17 mouse cellular contexts compared by ENCODE assay signal in the genomic region with DNA sequence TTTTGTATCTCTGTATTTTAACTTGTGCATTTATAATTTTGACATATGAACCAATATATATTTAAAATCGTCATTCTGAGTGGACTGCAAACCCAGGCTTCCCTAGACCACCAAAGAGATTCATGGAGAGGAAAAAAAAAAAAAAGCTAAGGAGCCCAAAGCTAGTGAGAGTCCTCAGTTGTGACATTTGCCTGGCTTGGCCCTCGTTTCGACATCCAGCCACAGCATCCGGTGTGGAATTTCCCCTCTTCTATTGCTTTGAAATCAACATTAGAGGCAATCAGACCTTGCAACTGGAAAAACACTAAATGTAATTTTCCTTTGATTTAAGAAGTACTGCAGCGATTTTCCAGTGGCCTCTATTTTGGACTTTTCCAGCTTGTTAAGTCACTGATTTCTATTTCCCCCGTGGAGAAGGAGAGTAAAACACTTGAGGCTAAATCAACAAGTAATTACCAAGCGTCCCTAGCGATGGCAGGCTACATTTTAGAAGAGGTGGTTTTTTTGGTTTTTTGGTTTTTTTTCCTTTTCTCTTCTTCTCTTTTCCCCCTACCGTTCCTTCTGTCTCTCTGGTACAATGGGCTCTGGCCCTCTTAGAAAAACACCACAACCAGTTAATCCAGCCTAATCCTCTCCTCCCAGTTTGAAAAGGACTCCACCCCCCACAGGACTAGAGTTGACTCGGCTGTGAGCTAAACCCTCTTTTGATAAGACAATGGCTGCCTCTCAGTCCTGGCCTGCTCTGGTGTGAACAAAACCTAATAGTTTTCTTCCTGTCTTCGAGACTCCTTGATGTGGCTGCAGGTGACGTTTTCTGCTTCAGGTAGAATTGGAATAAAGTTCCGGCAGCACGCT. TPM values are rescaled to one million over a fixed set of nuclear protein-coding genes. Genes with fewer than 3 reads are reported as not detected.
DNase-seq lines count a peak whose midpoint lies in the region; ATAC-seq and TF ChIP-seq lines count a peak whose summit lies in the region.
"Had no signal": no experiment of that assay in that cellular context is flagged by ENCODE, and none has a peak within 500 bp of the region (broad histone marks: within the 10 kb centered on the region; RNA-seq: fewer than 3 reads in every experiment).

No protein-coding gene starts in this region.

- TF ChIP-seq CTCF in midbrain, postnatal 0 days (IDR thresholded peaks at IDR 0.05), result no peak

- H3K27me3 ChIP-seq in embryonic facial prominence, embryonic 11.5 days (ENCODE audit: control insufficient read depth, insufficient read depth, low read length), result 0 out of 2 replicates have a peak, but pooled peaks cover 2% of the 10 kb centered on the region
- H3K27me3 ChIP-seq in embryonic facial prominence, embryonic 10.5 days (replicated peaks; ENCODE audit: low read depth, poor library complexity, severe bottlenecking), result peaks cover 75% of the 10 kb centered on the region
- peaks cover 75% of the 10 kb centered on the region for H3K27me3 ChIP-seq in midbrain, embryonic 10.5 days (ENCODE audit: low read depth, poor library complexity, severe bottlenecking)
- H3K27me3 ChIP-seq in midbrain, postnatal 0 days (ENCODE audit: insufficient read depth, low read length), result no peaks in the 10 kb centered on the region
- H3K27me3 ChIP-seq in midbrain, embryonic 16.5 days (ENCODE audit: control insufficient read depth, insufficient read depth, low read depth, low read length), result no peaks in the 10 kb centered on the region; the same call in none of the 2 replicates

- H3K4me1 ChIP-seq in embryonic facial prominence, embryonic 11.5 days (ENCODE audit: control insufficient read depth, insufficient read depth, low read length), result no peaks in the 10 kb centered on the region
- H3K4me1 ChIP-seq in embryonic facial prominence, embryonic 10.5 days, result peaks cover 30% of the 10 kb centered on the region
- peaks cover 93% of the 10 kb centered on the region for H3K4me1 ChIP-seq in midbrain, embryonic 10.5 days
- H3K4me1 ChIP-seq in midbrain, postnatal 0 days (ENCODE audit: insufficient read depth, low read length), result 0 out of 2 replicates have a peak, but pooled peaks cover 3% of the 10 kb centered on the region
- peaks cover 10% of the 10 kb centered on the region for H3K4me1 ChIP-seq in midbrain, embryonic 16.5 days (ENCODE audit: control insufficient read depth, insufficient read depth, low read length)

- WGBS in embryonic facial prominence, embryonic 11.5 days, result 9% methylated on average over 14 of the region's 14 CpGs
- 8% methylated on average over 14 of the region's 14 CpGs for WGBS in embryonic facial prominence, embryonic 10.5 days
- 4% methylated on average over 14 of the region's 14 CpGs for WGBS in midbrain, embryonic 10.5 days
- 18% methylated on average over 14 of the region's 14 CpGs for WGBS in midbrain, postnatal 0 days
- WGBS in midbrain, embryonic 16.5 days, result 9% methylated on average over 14 of the region's 14 CpGs

- no peak overlapping the region for H3K4me2 ChIP-seq in embryonic facial prominence, embryonic 11.5 days (ENCODE audit: low read depth, low read length)
- no peak overlapping the region; the same call in 1 of the 2 replicates for H3K4me2 ChIP-seq in midbrain, postnatal 0 days (ENCODE audit: low read depth, low read length, poor library complexity, severe bottlenecking)
- H3K4me2 ChIP-seq in midbrain, embryonic 16.5 days (ENCODE audit: low read length), result peak overlapping the region; percentile 4; the same call in 1 of the 2 replicates
- H3K4me2 ChIP-seq: heart, embryonic 12.5 days; liver, embryonic 12.5 days had no signal

- H3K9ac ChIP-seq in embryonic facial prominence, embryonic 11.5 days (replicated peaks; ENCODE audit: low read length), result no peak overlapping the region
- H3K9ac ChIP-seq in midbrain, postnatal 0 days (replicated peaks; ENCODE audit: low read length, poor library complexity, severe bottlenecking), result no peak overlapping the region
- H3K9ac ChIP-seq in midbrain, embryonic 16.5 days (ENCODE audit: low read depth, low read length), result no peak overlapping the region
- H3K9ac ChIP-seq: heart, embryonic 12.5 days; liver, embryonic 12.5 days had no signal

- no peaks in the 10 kb centered on the region for H3K36me3 ChIP-seq in embryonic facial prominence, embryonic 11.5 days (replicated peaks; ENCODE audit: control insufficient read depth, insufficient read depth, low read depth, low read length)
- H3K36me3 ChIP-seq in embryonic facial prominence, embryonic 10.5 days (replicated peaks), result no peaks in the 10 kb centered on the region
- peaks cover 32% of the 10 kb centered on the region for H3K36me3 ChIP-seq in midbrain, embryonic 10.5 days
- no peaks in the 10 kb centered on the region for H3K36me3 ChIP-seq in midbrain, postnatal 0 days (ENCODE audit: insufficient read depth, low read length)
- H3K36me3 ChIP-seq in midbrain, embryonic 16.5 days (ENCODE audit: control insufficient read depth, insufficient read depth, low read length), result no peaks in the 10 kb centered on the region
- H3K36me3 ChIP-seq: heart, embryonic 12.5 days; hindbrain, embryonic 10.5 days; liver, embryonic 12.5 days had no signal

- peak; percentile 41 for DNase-seq in embryonic facial prominence, embryonic 11.5 days (ENCODE audit: low spot score)
- DNase-seq in embryonic facial prominence, embryonic 10.5 days (ENCODE audit: low spot score), result no peak
- peak; percentile 66 for DNase-seq in midbrain, embryonic 10.5 days (ENCODE audit: low spot score)
- DNase-seq in midbrain, postnatal 0 days (ENCODE audit: low spot score), result no peak
- DNase-seq in layer of hippocampus, postnatal 10 days (ENCODE audit: low spot score in 2 of 2), result no peak
- DNase-seq in adrenal gland, adult (ENCODE audit: inconsistent age in 2 of 2, low spot score in 1 of 2), result no peak
- DNase-seq: cerebellum, postnatal 10 days; right cerebral cortex, adult 18-20 months had no signal

- H3K27ac ChIP-seq in embryonic facial prominence, embryonic 11.5 days (replicated peaks; ENCODE audit: low read depth, low read length), result no peak overlapping the region
- no peak overlapping the region for H3K27ac ChIP-seq in embryonic facial prominence, embryonic 10.5 days (replicated peaks)
- H3K27ac ChIP-seq in midbrain, embryonic 10.5 days (replicated peaks), result peak overlapping the region; percentile 83
- no peak overlapping the region for H3K27ac ChIP-seq in midbrain, postnatal 0 days (ENCODE audit: low read depth, low read length)
- no peak overlapping the region for H3K27ac ChIP-seq in midbrain, embryonic 16.5 days (ENCODE audit: low read length)
- H3K27ac ChIP-seq: hindbrain, embryonic 10.5 days; layer of hippocampus, adult 2 months; liver, embryonic 12.5 days had no signal

- no peak for ATAC-seq in embryonic facial prominence, embryonic 11.5 days (replicated peaks; ENCODE audit: insufficient number of reproducible peaks, low FRiP score, low TSS enrichment, low read depth)
- no peak for ATAC-seq in midbrain, postnatal 0 days (ENCODE audit: low FRiP score)
- ATAC-seq in granulocyte monocyte progenitor cell, adult 5-6 weeks (replicated peaks; ENCODE audit: poor library complexity, severe bottlenecking), result peak; percentile 68
- ATAC-seq in midbrain, embryonic 16.5 days, result no peak
- ATAC-seq: intestine, postnatal 0 days; liver, embryonic 12.5 days had no signal

- no peaks in the 10 kb centered on the region for H3K9me3 ChIP-seq in embryonic facial prominence, embryonic 11.5 days (replicated peaks; ENCODE audit: control insufficient read depth, low read length)
- H3K9me3 ChIP-seq in embryonic facial prominence, embryonic 10.5 days, result no peaks in the 10 kb centered on the region
- H3K9me3 ChIP-seq in midbrain, embryonic 10.5 days (replicated peaks), result no peaks in the 10 kb centered on the region
- no peaks in the 10 kb centered on the region for H3K9me3 ChIP-seq in midbrain, postnatal 0 days (ENCODE audit: low read length)
- H3K9me3 ChIP-seq in midbrain, embryonic 16.5 days (replicated peaks; ENCODE audit: control insufficient read depth, low read length, poor library complexity, severe bottlenecking), result no peaks in the 10 kb centered on the region
- H3K9me3 ChIP-seq: heart, embryonic 12.5 days; hindbrain, embryonic 10.5 days; liver, embryonic 12.5 days had no signal

- no peak overlapping the region for H3K4me3 ChIP-seq in embryonic facial prominence, embryonic 11.5 days (ENCODE audit: low read depth, low read length)
- H3K4me3 ChIP-seq in embryonic facial prominence, embryonic 10.5 days, result no peak overlapping the region
- peak overlapping the region; percentile 67 for H3K4me3 ChIP-seq in midbrain, embryonic 10.5 days
- H3K4me3 ChIP-seq in midbrain, postnatal 0 days (ENCODE audit: low read depth, low read length), result no peak overlapping the region
- no peak overlapping the region for H3K4me3 ChIP-seq in midbrain, embryonic 16.5 days (ENCODE audit: low read depth, low read length)
- H3K4me3 ChIP-seq: heart, embryonic 12.5 days; hindbrain, embryonic 10.5 days; layer of hippocampus, adult 2 months; liver, embryonic 12.5 days had no signal

RNA-seq across cellular contexts. Expression of a gene that starts 2.9 kb away (rescaled TPM):
- 0.49 and 1.8 TPM in 2 replicates for polyA plus RNA-seq in embryonic facial prominence, embryonic 11.5 days (2014; fragmentation: Nextera tagmentation; extraction: Ambion mirVana)
- polyA plus RNA-seq in embryonic facial prominence, embryonic 10.5 days (2016; fragmentation: Nextera tagmentation; extraction: Ambion mirVana), result 0.53 and 0.88 TPM in 2 replicates
- polyA plus RNA-seq in midbrain, embryonic 10.5 days (2016; fragmentation: Nextera tagmentation; extraction: Ambion mirVana), result 22.1 and 33.5 TPM in 2 replicates
- 0.94 and 1.3 TPM in 2 replicates for total RNA-seq in midbrain, postnatal 0 days (2014; rRNA removed)
- polyA plus RNA-seq in midbrain, postnatal 0 days (2015; fragmentation: Nextera tagmentation; extraction: Ambion mirVana), result 0.33 and 0.38 TPM in 2 replicates
- total RNA-seq in granulocyte monocyte progenitor cell, adult 5-6 weeks (2014; fragmentation: Nextera tagmentation), result 0.43 TPM in 1 of 2 replicates, not detected in the other
- not detected in 2 replicates for total RNA-seq in granulocyte monocyte progenitor cell, adult 5-6 weeks (2017)
- polyA plus RNA-seq in midbrain, embryonic 16.5 days (2015; fragmentation: Nextera tagmentation; extraction: Ambion mirVana), result 2.0 and 2.3 TPM in 2 replicates
- under 1 TPM in 1 of 2 experiments, not detected in 1; 0.25 TPM for total RNA-seq in layer of hippocampus, postnatal 10 days (2021)
- total RNA-seq: left cerebral cortex, postnatal 25 days had no signal
- polyA plus RNA-seq: liver, embryonic 12.5 days; spleen, adult 2 months had no signal

RNA-seq across cellular contexts. Expression of a gene that starts 43.4 kb away (rescaled TPM):
- 6.4 and 9.6 TPM in 2 replicates for polyA plus RNA-seq in embryonic facial prominence, embryonic 11.5 days (2014; fragmentation: Nextera tagmentation; extraction: Ambion mirVana)
- 4.6 and 4.8 TPM in 2 replicates for polyA plus RNA-seq in embryonic facial prominence, embryonic 10.5 days (2016; fragmentation: Nextera tagmentation; extraction: Ambion mirVana)
- polyA plus RNA-seq in midbrain, embryonic 10.5 days (2016; fragmentation: Nextera tagmentation; extraction: Ambion mirVana), result 9.7 and 9.8 TPM in 2 replicates
- total RNA-seq in midbrain, postnatal 0 days (2014; rRNA removed), result 3.2 and 7.4 TPM in 2 replicates
- polyA plus RNA-seq in midbrain, postnatal 0 days (2015; fragmentation: Nextera tagmentation; extraction: Ambion mirVana), result 6.4 and 7.3 TPM in 2 replicates
- total RNA-seq in granulocyte monocyte progenitor cell, adult 5-6 weeks (2014; fragmentation: Nextera tagmentation), result 20.9 and 32.1 TPM in 2 replicates
- total RNA-seq in granulocyte monocyte progenitor cell, adult 5-6 weeks (2017), result 16.9 and 19.7 TPM in 2 replicates
- 7.7 and 8.3 TPM in 2 replicates for polyA plus RNA-seq in midbrain, embryonic 16.5 days (2015; fragmentation: Nextera tagmentation; extraction: Ambion mirVana)
- total RNA-seq in layer of hippocampus, postnatal 10 days (2021), result 10 to 100 TPM; 12.8 to 13.0 TPM

Comparison
In these comparisons a context has a peak if more than half of its experiments do, and no peak if none do; other contexts are left out.
1. DNase-seq: peak in embryonic facial prominence, embryonic 11.5 days (single experiment) and midbrain, embryonic 10.5 days (single experiment); none in embryonic facial prominence, embryonic 10.5 days (single experiment), midbrain, postnatal 0 days (single experiment), layer of hippocampus, postnatal 10 days (0 of 2) and adrenal gland, adult (0 of 2).